Mouse (Mus musculus) liver, embryonic 14.5 days (tissue): ENCODE measurements at regions not wholly inside any gene's neighbourhood (a gene's known extent, or its start where the extent isn't known, plus 50 kb on each side); places are given as distances from the start of the nearest gene placed in this dataset.

Source experiments
- CTCF ChIP-seq: IDR thresholded peaks from 2 replicates; pipeline ENCODE4 v1.5.1; 2016; ENCODE audit warnings: antibody characterized with exemption, low read depth, control low read depth
- EP300 ChIP-seq: IDR thresholded peaks from 2 replicates; pipeline ENCODE4 v1.6.1; 2016; ENCODE audit warnings: antibody characterized with exemption, low read depth

DNA sequence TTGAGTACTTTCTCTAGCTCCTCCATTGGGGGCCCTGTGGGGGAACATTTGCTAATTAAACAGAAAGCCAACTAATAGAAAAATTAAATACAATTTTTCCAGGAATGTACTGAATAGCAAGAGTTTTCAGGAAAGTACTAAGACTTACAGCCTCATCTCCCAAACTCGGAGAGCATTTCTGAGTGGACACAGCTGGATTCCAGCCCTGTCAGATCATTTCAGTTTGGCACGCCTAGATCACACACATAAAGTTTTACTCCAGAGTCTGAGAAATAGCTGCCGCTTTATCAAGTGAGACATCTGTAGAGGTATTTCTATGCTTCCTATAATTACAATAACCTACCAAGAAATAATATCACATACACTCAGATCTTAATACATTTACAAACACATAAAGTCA is 470.7 kb downstream of the Rps29 start:
- no peak for TF ChIP-seq CTCF
- TF ChIP-seq EP300, result no peak
